Mouse (Mus musculus) MN1 (cell line): ENCODE measurements around the gene Kalrn.

Source experiments
- DNase-seq: peaks from one replicate; pipeline ENCODE4 v3.0.0-alpha.2; 2016; ENCODE audit warnings: low spot score

Gene Kalrn

DNA sequence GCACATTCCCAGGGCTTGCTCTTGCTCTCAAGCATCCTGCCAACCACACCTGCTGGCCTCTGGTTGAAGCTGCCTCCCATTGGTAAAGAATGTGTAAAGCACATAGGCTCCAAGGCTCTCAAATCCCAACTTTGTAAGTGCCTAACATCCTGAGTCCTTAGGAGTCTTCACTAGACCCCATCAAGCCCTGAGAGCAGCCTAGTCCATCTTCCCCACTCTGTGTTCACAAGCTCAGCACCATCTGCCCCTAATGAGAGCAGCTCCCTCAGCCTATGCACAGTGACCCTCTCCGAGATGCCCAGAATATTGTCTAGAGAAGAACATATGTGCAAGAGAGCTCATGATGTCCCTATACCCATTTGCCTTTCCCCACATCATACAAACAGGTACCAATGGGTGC, 78.6 kb downstream of the Kalrn start:
- DNase-seq = no peak

DNA sequence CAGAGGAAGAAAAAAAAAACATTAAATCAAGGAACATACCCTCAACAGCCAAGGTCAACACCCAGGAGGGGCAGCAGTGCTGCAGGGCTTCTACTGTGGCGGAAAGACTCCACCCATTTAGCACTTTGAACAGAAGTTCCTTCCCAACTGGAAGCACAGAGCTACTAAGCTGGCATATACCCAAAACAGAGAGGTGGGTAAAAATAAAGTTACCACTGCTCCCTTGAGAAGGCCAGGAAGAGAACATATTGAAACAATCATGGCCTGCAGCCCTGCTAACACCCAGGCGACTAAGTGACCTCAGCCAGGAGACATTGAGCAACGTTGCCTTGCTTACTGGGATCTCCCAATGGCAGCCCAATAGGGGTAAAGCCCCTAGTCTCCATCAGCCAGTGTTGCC, 79.4 kb downstream of the Kalrn start:
- no peak for DNase-seq

DNA sequence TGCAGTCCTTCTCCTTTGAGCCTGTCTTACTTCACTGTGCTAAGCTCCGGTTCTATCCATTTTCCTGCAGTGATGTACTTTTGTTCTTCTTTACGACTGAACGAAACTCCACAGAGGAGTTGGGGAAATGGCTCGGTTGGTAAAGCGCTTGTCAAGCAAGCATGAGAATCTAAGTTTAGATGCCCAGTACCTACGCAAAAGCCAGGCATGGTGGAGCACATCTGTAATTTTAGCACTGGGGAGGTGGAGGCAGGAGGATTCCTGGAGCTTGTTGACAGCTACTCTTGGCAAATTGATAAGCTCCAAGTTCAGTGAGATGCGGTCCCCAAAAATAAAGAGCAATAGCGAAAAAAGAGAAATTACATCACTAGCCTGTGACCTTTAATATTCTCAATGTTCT, 82.1 kb downstream of the Kalrn start:
- DNase-seq = no peak

DNA sequence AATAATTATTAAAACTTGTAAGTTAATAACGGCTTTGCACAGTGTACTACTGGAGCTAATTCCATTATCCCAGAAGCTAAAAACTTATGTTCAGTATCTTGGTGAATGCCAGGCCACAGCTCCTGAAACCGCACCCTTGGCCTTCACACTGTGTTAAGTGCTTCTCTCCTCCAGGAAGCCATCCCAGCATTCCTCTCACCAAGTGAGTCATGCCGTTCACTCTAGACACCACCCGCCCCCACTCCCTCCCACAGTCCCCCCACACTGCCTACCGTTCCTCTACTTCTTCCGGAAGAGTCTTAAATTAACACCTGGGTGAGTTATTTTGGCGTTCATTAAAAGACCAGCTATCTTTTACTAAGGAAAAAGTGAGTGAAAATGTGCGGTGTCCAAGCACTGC, 82.8 kb downstream of the Kalrn start:
- peak; percentile 19 for DNase-seq

DNA sequence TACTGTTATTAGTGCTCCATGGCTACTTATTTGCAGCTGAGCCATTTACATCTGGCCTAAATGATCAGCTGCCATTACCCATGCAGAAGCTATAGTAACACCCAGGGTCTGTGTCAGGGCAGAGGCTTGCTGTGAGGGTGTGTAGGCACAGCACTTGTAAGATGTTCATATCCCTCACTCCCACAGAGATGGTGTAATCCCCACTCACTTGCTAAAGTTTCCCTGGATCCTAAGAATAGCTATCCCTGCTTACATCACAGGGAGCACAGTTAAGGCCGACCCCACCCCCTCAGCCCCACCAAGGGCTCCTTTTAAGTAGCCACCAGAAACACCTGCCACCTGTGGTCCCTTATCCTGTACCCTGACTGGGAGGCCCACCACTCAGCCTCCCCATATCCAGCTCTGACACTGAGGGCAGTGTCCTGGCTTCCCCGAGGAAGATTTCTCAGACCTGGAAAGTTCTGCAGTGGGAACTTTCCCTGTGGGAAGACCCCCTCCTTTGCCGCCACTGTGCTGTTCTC, 83.5 kb downstream of the Kalrn start:
- DNase-seq = no peak

DNA sequence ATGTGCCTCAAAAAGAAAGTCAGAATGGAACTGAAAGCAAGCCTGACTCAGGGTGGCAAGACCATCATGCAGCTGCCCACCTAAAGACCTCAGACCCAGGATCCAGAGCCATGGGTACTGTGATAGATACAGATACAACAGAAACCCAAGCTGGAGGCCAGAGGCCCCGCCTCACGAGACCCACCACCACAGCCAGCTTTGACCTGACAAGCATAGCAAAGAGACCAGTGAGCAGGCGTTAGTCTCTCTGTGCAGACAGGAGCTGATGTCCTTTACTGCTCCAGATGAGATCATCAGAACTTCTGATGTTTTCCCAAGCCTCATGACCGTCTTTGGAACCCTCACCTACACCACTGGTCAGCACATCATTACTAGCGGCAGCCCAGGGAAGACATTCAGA, 85.5 kb downstream of the Kalrn start:
- no peak for DNase-seq

DNA sequence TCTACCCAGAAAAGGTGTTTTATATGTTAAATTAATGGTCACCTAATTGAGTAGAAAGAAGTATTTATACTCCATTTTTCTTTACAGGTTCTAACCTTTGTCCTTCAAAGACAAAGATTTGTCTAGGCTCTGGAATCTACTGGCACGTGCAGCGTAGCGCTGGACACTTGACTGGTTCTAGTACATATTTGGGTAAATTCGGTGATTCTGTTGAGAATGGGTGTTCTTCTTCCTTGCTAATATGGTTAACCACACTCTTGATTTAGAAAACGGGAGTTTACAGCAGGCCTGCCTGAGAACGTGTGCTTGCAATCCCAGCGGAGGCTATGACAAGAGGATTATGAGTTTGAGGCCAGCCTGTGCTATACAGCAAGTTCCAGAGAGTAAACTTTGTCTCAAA, 86.1 kb downstream of the Kalrn start:
- DNase-seq = no peak

DNA sequence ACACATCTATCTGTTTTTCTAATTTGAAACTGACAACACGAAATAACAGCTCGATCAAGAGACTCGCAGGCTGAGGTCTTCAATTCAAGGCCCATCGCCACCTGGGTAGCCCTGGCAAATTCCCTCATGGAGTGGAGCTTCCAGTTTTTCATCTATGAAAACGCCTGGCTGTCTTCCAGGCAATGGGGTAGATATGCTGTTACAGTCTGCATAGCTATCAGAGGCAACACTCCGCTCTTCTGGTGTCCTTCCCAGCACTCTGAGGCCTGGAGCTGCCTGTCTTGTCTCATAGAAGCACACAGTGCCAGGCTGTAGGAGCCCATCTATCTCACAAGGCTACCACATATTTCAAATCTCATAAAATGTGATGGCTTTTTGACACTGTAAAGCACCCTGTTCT, 87.8 kb downstream of the Kalrn start:
- no peak for DNase-seq

DNA sequence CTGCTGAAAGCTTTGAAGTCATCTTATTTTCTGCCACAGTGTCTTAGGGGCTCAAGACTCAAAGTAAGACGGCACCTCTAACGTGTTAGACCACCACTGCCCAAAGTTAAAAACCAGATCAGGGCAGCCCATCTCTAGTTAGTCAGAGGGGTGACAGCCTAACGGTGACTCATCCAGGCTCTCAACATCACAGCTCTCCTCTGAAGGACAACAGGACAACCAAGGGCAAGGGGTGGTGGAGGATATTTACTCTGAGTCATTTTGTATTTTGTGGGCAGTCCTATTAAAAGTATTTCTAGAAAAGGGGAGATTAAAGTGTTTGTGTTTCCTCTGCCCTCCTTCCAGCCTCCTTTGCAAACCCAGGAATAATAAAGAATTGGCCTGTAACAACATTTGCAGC, 88.4 kb downstream of the Kalrn start:
- no peak for DNase-seq

DNA sequence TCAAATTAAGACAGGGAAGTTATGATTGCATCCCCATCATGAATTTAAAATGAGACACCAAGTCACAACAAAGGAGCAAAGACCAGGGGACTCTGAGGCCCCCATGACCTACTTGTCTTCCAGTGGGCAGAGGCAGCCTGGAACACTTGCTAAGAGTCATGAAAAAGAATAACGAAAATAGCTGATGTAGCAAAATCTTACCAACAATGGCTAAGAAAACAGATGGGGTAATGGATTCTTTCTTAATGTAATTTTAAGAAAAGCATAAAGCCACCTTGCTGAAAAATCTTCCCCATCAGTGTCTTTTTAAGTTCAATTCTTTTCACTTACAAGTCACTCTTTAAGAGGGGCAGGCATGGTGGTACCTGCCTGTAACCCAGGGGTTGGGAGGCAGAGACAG, 89.1 kb downstream of the Kalrn start:
- DNase-seq = no peak

DNA sequence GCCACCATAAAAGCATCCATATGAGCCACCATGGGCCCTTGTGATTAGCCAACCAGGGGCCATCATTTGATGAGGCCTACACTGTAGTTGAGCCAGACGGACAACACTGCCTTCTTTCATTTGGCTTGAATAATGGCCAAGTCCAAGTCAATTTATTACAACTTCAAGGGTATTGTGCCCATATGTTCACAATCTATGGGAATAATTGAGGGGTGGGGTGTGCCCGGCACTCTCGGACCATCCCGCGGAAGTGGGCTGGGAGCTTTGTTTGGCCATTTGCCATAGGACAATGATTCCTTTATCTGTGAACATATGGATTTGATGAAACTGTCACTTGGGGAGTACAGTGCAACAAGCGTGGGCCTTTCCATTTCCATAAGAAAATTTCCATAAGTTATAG, 89.6 kb downstream of the Kalrn start:
- no peak for DNase-seq

DNA sequence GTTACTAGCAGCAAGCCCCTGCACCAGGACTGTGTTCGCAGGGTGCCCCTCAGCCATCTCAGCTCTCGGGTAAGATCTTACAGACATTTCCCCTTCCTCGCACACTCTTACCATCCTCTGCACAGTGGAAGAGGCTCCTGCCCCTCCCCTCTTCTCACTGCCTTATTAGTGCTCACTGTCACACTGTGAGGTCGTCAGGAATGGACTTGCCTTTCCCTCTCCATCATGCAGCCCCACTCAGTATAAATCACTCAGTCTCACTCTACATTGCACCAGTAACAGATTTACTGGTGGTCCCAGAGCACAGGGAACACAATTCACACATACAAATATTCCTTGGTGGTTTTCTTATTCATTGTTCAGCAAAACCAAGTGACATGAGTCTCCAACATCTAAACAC, 98.6 kb downstream of the Kalrn start:
- no peak for DNase-seq

DNA sequence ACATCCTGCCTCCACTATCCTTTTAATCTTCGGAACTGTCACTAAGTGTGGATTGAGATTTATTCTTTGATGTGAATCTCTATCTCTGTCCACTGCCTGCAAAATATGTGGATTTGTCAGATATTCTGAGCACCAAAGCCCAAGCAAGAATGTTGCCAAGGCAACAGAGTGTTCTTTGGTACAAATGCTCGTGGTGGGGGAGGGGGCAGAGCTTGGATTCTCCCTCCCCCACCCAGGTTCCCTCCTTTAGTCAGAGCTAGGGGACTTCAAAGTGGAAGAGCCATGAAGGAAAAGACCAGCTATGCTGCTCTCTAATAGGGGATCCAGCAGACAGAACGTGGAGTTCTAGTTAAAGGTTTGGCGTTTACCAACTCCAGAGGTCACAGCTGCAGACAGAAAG, 99.4 kb downstream of the Kalrn start:
- DNase-seq = no peak

DNA sequence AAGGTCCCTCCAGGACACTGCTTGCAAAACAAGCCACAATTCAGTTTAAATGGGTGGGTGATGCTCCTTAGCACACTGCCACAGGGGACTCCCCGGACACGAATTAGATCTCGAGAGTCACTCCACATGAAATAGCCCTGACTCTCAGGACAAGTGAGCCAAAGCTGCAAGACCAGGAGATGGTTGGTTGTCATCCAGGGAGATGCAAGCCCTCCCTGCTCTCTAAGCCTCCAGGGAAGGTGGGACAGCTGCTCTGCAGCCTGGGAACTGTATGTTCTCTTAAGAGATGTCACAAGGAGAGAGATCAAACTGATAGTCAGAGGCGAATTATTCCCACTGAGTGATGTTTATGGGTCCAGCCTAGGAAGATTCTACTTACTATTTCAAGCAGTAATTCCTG, 101.9 kb downstream of the Kalrn start:
- no peak for DNase-seq

DNA sequence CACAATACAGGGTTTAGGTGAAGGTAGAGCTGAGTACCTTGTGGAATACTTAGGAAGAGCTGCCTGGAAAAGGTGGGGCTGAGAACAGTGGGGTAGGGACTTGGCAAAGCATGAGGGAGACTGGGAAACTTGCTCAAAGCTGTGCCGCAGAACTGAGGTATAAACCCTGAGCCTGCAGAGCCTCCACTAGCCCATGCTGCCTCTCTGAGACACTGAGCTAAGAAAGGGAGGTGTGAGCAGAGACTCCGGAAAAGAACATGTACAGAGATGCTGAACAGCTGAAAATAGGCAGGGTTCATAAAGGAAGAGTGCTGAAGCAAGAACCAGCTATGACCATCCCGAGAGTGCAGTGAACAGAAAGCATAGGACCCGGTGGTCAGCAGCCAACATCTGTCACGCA, 103.0 kb downstream of the Kalrn start:
- no peak for DNase-seq

DNA sequence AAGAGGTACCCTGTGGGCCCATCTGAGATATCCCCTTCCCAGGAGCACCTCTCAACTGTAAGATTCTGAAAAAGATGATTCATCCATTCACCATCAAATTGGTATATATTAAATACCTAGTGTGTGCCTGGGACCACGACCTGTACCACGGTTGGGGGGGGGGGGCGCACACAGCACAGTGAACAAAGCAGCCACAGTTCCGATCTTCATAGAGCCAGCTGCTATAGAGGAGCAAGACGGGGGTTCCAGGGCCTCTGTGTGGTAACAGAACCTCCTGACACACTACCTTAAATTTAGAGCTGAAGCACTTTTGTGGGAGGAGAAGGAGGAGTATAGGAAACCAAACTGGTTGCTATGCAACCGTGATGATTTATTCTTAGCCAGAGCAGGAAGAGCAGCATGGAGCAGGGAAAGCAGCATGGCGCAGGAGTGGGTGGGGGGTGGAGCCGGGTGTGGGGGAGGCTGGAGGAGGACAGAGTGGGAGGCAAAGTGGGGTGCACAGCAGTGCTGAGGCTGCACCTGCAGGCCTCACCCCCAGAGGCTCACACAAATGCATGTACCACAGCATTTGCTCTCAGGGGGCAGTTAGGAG, 104.0 kb downstream of the Kalrn start:
- DNase-seq = peak; percentile 32

DNA sequence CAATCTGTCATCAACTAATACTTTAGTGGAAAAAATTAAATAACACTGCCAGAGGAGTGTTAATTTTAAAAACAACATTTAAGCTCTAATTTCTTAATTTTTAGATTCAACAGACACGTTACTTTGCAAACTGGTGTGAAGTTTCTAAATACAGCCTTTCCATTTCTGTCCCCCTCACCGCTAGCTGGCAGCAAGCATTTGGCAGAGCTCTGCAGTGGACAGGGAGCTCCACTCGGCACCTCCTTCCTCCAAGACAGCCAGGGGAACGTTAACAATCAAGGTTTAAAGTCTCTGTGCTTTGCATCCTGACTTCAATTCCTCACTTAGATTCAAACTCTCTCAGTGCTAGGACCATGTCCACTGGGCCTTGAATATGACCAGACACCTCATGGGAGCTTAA, 106.7 kb downstream of the Kalrn start:
- DNase-seq = no peak

DNA sequence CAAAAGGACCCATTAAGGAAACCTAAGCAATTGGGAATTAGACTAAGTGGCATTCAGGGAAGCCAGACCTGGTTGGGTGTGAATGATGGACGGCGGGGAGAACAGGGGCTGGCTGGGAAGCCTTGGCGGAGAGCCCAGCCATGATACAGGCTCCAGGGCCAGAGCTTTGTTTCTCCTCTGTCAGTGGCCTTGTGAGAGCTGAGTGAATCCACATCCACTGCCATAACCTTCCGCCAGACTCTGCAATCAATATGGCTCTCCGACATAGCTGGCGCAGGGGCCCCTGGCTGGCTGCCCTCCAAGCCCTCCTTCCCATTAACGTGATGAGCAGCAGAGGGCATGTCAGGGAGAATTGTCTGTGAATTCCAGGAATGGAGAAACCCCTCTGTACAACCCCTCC, 117.0 kb downstream of the Kalrn start:
- DNase-seq = peak; percentile 82

DNA sequence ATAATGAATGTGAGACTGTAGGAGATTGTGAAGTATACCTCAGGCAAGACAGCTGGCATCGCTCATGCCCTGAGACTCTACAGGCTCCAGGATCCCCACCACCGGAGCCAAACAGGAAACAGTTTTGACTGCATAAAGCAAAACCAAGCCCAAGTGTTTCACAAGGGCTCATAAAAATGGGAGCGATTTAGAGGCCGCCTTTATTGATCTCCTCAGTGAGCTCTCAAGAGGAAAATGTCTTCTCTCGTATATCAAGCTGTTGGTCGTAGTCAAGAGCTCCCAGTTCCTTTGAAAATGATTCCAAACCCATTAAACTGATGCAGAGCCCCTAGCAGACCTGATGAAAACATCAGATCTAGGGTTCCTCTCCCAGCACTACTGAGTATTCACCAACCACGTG, 127.7 kb downstream of the Kalrn start:
- no peak for DNase-seq

DNA sequence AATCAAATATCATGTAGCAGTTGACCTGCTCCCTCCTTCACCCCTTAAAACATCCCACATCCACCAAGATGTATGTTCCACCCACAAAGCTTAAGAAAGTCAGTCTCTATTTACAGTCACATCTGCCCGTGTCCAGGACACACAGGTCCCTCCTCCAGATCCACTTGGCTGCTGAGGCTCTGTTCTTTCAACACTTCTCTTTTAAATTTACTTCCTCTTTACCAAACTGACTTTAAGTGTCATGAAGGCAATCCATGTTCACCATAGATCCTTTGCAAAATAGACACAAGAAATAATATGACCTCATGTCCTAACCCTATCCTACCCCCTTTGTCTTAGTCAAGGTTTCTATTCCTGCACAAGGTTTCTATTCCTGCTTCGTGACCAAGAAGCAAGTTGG, 131.6 kb downstream of the Kalrn start:
- no peak for DNase-seq

DNA sequence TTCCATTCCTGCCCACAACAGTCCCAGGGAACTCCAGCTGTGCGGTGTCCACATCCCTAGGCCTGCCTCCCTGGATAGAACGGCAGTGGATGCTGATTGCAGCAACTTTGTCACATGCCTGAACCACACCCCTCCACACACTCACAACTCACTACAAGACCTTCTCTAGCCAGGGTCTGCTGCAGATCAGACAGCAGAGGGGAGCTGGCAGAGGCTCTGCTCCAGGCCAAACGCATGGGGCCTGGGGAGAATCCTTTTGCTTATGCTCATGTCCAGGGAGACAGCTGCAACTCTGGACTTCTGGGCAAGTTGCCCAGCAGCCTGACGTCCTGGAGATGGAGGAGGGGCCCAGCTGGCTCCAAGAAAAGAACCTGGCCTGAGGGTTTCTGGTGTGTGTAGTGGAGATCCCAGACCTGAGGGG, 132.3 kb downstream of the Kalrn start:
- DNase-seq = peak; percentile 94

DNA sequence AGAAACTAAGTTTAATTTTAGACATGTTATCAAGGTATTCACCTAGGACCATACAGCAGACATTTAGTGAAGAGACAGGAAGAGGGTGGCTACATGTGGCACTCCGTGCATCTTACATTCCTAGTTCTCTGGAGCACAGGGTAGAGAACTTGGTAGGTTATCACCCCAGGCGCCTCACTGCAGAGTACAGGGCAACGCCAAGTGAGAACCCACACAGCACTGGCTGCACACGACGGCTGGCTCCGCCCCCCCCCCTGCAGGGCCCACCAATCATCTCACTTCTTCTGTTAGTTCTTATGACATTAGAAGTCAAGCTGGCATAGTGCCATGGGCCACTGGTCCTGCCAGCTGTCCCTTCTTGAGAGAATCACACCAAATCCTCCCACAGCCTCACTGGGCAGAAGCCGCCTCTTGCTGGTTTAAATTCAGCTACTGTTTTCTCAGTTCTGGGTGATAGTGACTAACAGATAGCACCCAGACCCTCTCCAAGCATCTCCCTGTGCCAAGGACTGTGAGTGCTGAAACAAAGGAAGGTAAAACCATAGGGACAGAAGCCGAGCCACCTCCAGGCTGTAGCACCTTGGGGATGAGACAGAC, 133.2 kb downstream of the Kalrn start:
- peak; percentile 62 for DNase-seq

DNA sequence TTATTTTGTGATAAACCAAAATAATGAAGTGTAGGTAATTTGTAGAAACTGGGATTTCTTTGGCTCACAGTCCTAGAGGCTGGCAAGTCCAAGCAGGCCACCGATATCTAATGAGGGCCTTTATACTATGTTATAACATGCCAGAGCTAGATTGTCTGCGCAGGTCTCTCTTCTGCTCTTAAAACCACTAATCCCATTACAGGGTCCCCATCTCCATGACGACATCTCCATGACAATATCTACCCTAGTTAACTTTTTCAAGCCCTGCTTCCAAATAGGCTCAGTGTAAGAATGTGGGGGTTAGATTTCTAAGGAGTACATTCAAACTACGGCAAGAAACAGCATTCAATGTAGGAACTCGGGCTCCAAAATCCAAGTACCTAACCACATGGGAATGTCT, 143.2 kb downstream of the Kalrn start:
- no peak for DNase-seq

DNA sequence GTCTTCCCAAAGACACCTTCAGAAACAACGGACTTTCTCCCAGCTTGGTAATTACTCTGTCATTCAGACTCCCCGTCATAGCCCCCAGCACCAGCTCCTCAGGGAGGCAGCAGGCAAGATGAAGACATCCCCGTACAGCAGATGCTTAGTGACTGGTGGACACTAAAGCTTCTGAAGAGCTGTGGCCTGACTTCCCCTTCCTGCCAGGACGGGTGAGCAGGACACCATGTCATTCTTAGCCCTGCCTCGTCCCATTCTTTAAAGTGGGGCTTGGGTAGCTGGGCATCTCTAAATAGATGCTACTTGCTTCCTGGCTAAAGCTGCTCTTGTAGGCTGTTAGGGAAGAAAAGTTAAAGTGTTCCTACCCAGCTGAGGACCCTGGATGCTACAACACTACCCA, 145.7 kb downstream of the Kalrn start:
- no peak for DNase-seq
